Mouse (Mus musculus) erythroblast, embryonic 14.5 days (primary cell): ENCODE measurements around the gene Qrich1.

Experiments
- GATA1 ChIP-seq: IDR thresholded peaks from 2 replicates; pipeline ENCODE4 v1.6.1; 2012; ENCODE audit warnings: low read length, inconsistent platforms, mixed read lengths
- TAL1 ChIP-seq: IDR thresholded peaks from 3 replicates; pipeline ENCODE4 v1.6.1; 2012; ENCODE audit warnings: low read length, inconsistent platforms, mixed read lengths

- TF ChIP-seq GATA1 (no peak), TAL1 (no peak)
Measured at GRCm38 (mm10) chr9:108517931-108518332, 1.3 kb downstream of the Qrich1 start.
